ENCODE assay signal across 7 mouse cellular contexts in genomic region chr15:89428136-89428790, GRCm38 (mm10). TPM values are rescaled to one million over a fixed set of nuclear protein-coding genes. Genes with fewer than 3 reads are reported as not detected.
DNase-seq lines count a peak whose midpoint lies in the region; ATAC-seq and TF ChIP-seq lines count a peak whose summit lies in the region.

No protein-coding gene starts in this region.

- H3K27me3 ChIP-seq in lung, postnatal 0 days (replicated peaks; ENCODE audit: insufficient read depth, low read length), result no peaks in the 10 kb centered on the region
- H3K27me3 ChIP-seq in forebrain, embryonic 15.5 days, result no peaks in the 10 kb centered on the region
- H3K27me3 ChIP-seq in limb, embryonic 15.5 days, result no peaks in the 10 kb centered on the region
- H3K27me3 ChIP-seq in stomach, embryonic 16.5 days (ENCODE audit: control insufficient read depth, insufficient read depth, low read length), result no peaks in the 10 kb centered on the region

- no peak overlapping the region for H3K9ac ChIP-seq in lung, postnatal 0 days (replicated peaks; ENCODE audit: low read depth)
- peak overlapping the region; percentile 79; the same call in 1 of the 2 replicates for H3K9ac ChIP-seq in forebrain, embryonic 15.5 days (replicated peaks)
- H3K9ac ChIP-seq in limb, embryonic 15.5 days, result peak overlapping the region; percentile 67; the same call in 1 of the 2 replicates
- H3K9ac ChIP-seq in stomach, embryonic 16.5 days (ENCODE audit: low read length), result peak overlapping the region; percentile 82

- no peak for TF ChIP-seq EP300 in lung, postnatal 0 days (IDR thresholded peaks at IDR 0.05)

- ATAC-seq in lung, postnatal 0 days, result no peak
- no peak for ATAC-seq in forebrain, embryonic 15.5 days (replicated peaks)
- ATAC-seq in limb, embryonic 15.5 days (ENCODE audit: insufficient number of reproducible peaks, low FRiP score, low TSS enrichment, low read depth), result no peak
- no peak for ATAC-seq in stomach, embryonic 16.5 days (ENCODE audit: insufficient read depth, low FRiP score)

- no peaks in the 10 kb centered on the region for H3K9me3 ChIP-seq in lung, postnatal 0 days (ENCODE audit: low read length)
- no peaks in the 10 kb centered on the region for H3K9me3 ChIP-seq in forebrain, embryonic 15.5 days
- no peaks in the 10 kb centered on the region for H3K9me3 ChIP-seq in limb, embryonic 15.5 days
- no peaks in the 10 kb centered on the region for H3K9me3 ChIP-seq in stomach, embryonic 16.5 days (replicated peaks; ENCODE audit: control insufficient read depth, low read length)

- no peak for TF ChIP-seq CTCF in lung, postnatal 0 days (IDR thresholded peaks at IDR 0.05)

- H3K36me3 ChIP-seq in lung, postnatal 0 days (ENCODE audit: insufficient read depth, low read length), result 0 out of 2 replicates have a peak, but pooled peaks cover 3% of the 10 kb centered on the region
- peaks cover 21% of the 10 kb centered on the region; the same call in 1 of the 2 replicates for H3K36me3 ChIP-seq in forebrain, embryonic 15.5 days
- H3K36me3 ChIP-seq in limb, embryonic 15.5 days, result peaks cover 23% of the 10 kb centered on the region
- 0 out of 2 replicates have a peak, but pooled peaks cover 5% of the 10 kb centered on the region for H3K36me3 ChIP-seq in stomach, embryonic 16.5 days (ENCODE audit: control insufficient read depth, insufficient read depth, low read length)

- peaks cover 6% of the 10 kb centered on the region; the same call in 1 of the 2 replicates for H3K4me1 ChIP-seq in lung, postnatal 0 days (ENCODE audit: insufficient read depth, low read depth, low read length)
- H3K4me1 ChIP-seq in forebrain, embryonic 15.5 days, result peaks cover 22% of the 10 kb centered on the region
- H3K4me1 ChIP-seq in limb, embryonic 15.5 days, result peaks cover 14% of the 10 kb centered on the region
- H3K4me1 ChIP-seq in stomach, embryonic 16.5 days (ENCODE audit: control insufficient read depth, insufficient read depth, low read length), result peaks cover 7% of the 10 kb centered on the region; the same call in 1 of the 2 replicates

- H3K4me2 ChIP-seq in lung, postnatal 0 days (replicated peaks; ENCODE audit: low read depth, low read length), result peak overlapping the region; percentile 98
- H3K4me2 ChIP-seq in forebrain, embryonic 15.5 days (replicated peaks), result peak overlapping the region; percentile 79
- peak overlapping the region; percentile 85 for H3K4me2 ChIP-seq in limb, embryonic 15.5 days
- peak overlapping the region; percentile 70 for H3K4me2 ChIP-seq in stomach, embryonic 16.5 days (ENCODE audit: low read depth, low read length)

- WGBS in lung, postnatal 0 days, result 85% methylated on average over 19 of the region's 19 CpGs
- 80% methylated on average over 19 of the region's 19 CpGs for WGBS in forebrain, embryonic 15.5 days
- 83% methylated on average over 19 of the region's 19 CpGs for WGBS in limb, embryonic 15.5 days
- WGBS in stomach, embryonic 16.5 days, result 81% methylated on average over 19 of the region's 19 CpGs

- DNase-seq in lung, postnatal 0 days (ENCODE audit: low spot score), result no peak
- DNase-seq in lung, postnatal 14 days, result no peak
- no peak for DNase-seq in T-cell, adult 2 months (ENCODE audit: low spot score)
- DNase-seq in adrenal gland, postnatal 14 days, result no peak

- no peak overlapping the region for H3K27ac ChIP-seq in lung, postnatal 0 days (ENCODE audit: low read length)
- H3K27ac ChIP-seq in forebrain, embryonic 15.5 days (replicated peaks), result 0 out of 2 replicates have a peak overlapping the region, but pooled peaks have one; percentile 97
- H3K27ac ChIP-seq in limb, embryonic 15.5 days, result no peak overlapping the region
- H3K27ac ChIP-seq in stomach, embryonic 16.5 days (ENCODE audit: low read length), result no peak overlapping the region

- peak overlapping the region; percentile 86; the same call in 1 of the 2 replicates for H3K4me3 ChIP-seq in lung, postnatal 0 days (ENCODE audit: low read depth, low read length)
- peak overlapping the region; percentile 81 for H3K4me3 ChIP-seq in forebrain, embryonic 15.5 days
- peak overlapping the region; percentile 79 for H3K4me3 ChIP-seq in limb, embryonic 15.5 days
- H3K4me3 ChIP-seq in stomach, embryonic 16.5 days (replicated peaks; ENCODE audit: low read length), result peak overlapping the region; percentile 92

RNA-seq across cellular contexts. Expression of gene C730034F03Rik, which starts 1.1 kb away (rescaled TPM):
- polyA plus RNA-seq in lung, postnatal 0 days (2015; fragmentation: Nextera tagmentation; extraction: Ambion mirVana), result 2.2 and 3.0 TPM in 2 replicates
- 5.5 and 6.4 TPM in 2 replicates for polyA plus RNA-seq in forebrain, embryonic 15.5 days (2015; fragmentation: Nextera tagmentation; extraction: Ambion mirVana)
- 2.1 and 3.5 TPM in 2 replicates for polyA plus RNA-seq in limb, embryonic 15.5 days (2015; fragmentation: Nextera tagmentation; extraction: Ambion mirVana)
- 2.8 and 3.5 TPM in 2 replicates for polyA plus RNA-seq in stomach, embryonic 16.5 days (2015; fragmentation: Nextera tagmentation; extraction: Ambion mirVana)
- total RNA-seq in adrenal gland, postnatal 14 days (2021), result 2.5 TPM in 2 replicates

RNA-seq across cellular contexts. Expression of gene Gm44502, which starts 1.2 kb away (rescaled TPM):
- not detected in 2 replicates for polyA plus RNA-seq in lung, postnatal 0 days (2015; fragmentation: Nextera tagmentation; extraction: Ambion mirVana)
- 0.29 TPM in 1 of 2 replicates, not detected in the other for polyA plus RNA-seq in forebrain, embryonic 15.5 days (2015; fragmentation: Nextera tagmentation; extraction: Ambion mirVana)
- polyA plus RNA-seq in limb, embryonic 15.5 days (2015; fragmentation: Nextera tagmentation; extraction: Ambion mirVana), result 0.16 TPM in 1 of 2 replicates, not detected in the other
- polyA plus RNA-seq in stomach, embryonic 16.5 days (2015; fragmentation: Nextera tagmentation; extraction: Ambion mirVana), result not detected in 2 replicates
- total RNA-seq in adrenal gland, postnatal 14 days (2021), result 11.0 and 11.5 TPM in 2 replicates

RNA-seq across cellular contexts. Expression of gene Chkb, which starts 1.4 kb away (rescaled TPM):
- polyA plus RNA-seq in lung, postnatal 0 days (2015; fragmentation: Nextera tagmentation; extraction: Ambion mirVana), result 64.9 and 71.2 TPM in 2 replicates
- 70.5 and 75.8 TPM in 2 replicates for polyA plus RNA-seq in forebrain, embryonic 15.5 days (2015; fragmentation: Nextera tagmentation; extraction: Ambion mirVana)
- 53.0 and 55.5 TPM in 2 replicates for polyA plus RNA-seq in limb, embryonic 15.5 days (2015; fragmentation: Nextera tagmentation; extraction: Ambion mirVana)
- 42.2 and 49.2 TPM in 2 replicates for polyA plus RNA-seq in stomach, embryonic 16.5 days (2015; fragmentation: Nextera tagmentation; extraction: Ambion mirVana)
- total RNA-seq in adrenal gland, postnatal 14 days (2021), result 98.6 and 101 TPM in 2 replicates

RNA-seq across cellular contexts. Expression of gene Cpt1b, which starts 2.6 kb away (rescaled TPM):
- 3.3 and 4.3 TPM in 2 replicates for polyA plus RNA-seq in lung, postnatal 0 days (2015; fragmentation: Nextera tagmentation; extraction: Ambion mirVana)
- 0.52 and 0.95 TPM in 2 replicates for polyA plus RNA-seq in forebrain, embryonic 15.5 days (2015; fragmentation: Nextera tagmentation; extraction: Ambion mirVana)
- polyA plus RNA-seq in limb, embryonic 15.5 days (2015; fragmentation: Nextera tagmentation; extraction: Ambion mirVana), result 0.91 and 6.1 TPM in 2 replicates
- 0.52 and 4.8 TPM in 2 replicates for polyA plus RNA-seq in stomach, embryonic 16.5 days (2015; fragmentation: Nextera tagmentation; extraction: Ambion mirVana)
- 525 and 569 TPM in 2 replicates for total RNA-seq in adrenal gland, postnatal 14 days (2021)

RNA-seq across cellular contexts. Expression of gene Syce3, which starts 18.0 kb away (rescaled TPM):
- polyA plus RNA-seq in lung, postnatal 0 days (2015; fragmentation: Nextera tagmentation; extraction: Ambion mirVana), result not detected in 2 replicates
- polyA plus RNA-seq in forebrain, embryonic 15.5 days (2015; fragmentation: Nextera tagmentation; extraction: Ambion mirVana), result not detected in 2 replicates
- not detected in 2 replicates for polyA plus RNA-seq in limb, embryonic 15.5 days (2015; fragmentation: Nextera tagmentation; extraction: Ambion mirVana)
- polyA plus RNA-seq in stomach, embryonic 16.5 days (2015; fragmentation: Nextera tagmentation; extraction: Ambion mirVana), result not detected in 2 replicates
- not detected in 2 replicates for total RNA-seq in adrenal gland, postnatal 14 days (2021)
